Mouse (Mus musculus): Measurements from ENCODE around the gene Gm44502.
A peak's percentile ranks its signal among the peaks of the same experiment; 100 is the strongest.

DNA sequence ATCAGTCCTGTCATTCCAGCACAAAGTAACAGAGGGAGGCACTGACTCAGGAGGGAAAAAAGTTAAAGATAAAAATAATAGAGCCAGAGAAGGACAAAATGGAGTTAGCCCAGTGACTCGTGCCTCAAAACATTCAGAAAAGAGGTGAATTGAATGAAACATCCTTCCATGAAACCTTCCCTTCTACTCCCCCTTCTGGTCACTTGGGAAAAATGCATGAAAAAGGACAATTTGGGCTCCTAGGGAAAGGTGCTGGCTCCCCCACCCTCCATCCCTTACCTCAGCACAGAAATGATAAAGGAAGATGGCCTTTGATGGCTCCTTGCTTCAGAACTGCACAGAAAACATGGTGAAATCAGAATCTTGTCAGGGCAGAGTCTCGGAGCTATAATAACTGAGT is 39.1 kb upstream of the Gm44502 start:
- TF ChIP-seq CTCF (IDR thresholded peaks at IDR 0.05) (peak; percentile 87), POLR2A (IDR thresholded peaks at IDR 0.05; ENCODE audit: insufficient read depth, low read depth, low read length) (no peak)
